Comparison of ENCODE assay signal across 20 mouse cellular contexts in genomic region chr17:5862869-5863268, GRCm38 (mm10). TPM values are rescaled to one million over a fixed set of nuclear protein-coding genes. Genes with fewer than 3 reads are reported as not detected.
DNase-seq lines count a peak whose midpoint lies in the region; ATAC-seq and TF ChIP-seq lines count a peak whose summit lies in the region.
"Had no signal": no experiment of that assay in that cellular context is flagged by ENCODE, and none has a peak within 500 bp of the region (broad histone marks: within the 10 kb centered on the region; RNA-seq: fewer than 3 reads in every experiment).

No protein-coding gene starts in this region.

- H3K9ac ChIP-seq in liver, adult 2 months (ENCODE audit: low read depth, low read length) = no peak overlapping the region
- no peak overlapping the region for H3K9ac ChIP-seq in liver, embryonic 12.5 days
- no peak overlapping the region for H3K9ac ChIP-seq in neural tube, embryonic 12.5 days
- no peak overlapping the region for H3K9ac ChIP-seq in neural tube, embryonic 15.5 days (replicated peaks)
- H3K9ac ChIP-seq: embryonic facial prominence, embryonic 15.5 days; forebrain, embryonic 15.5 days; hindbrain, embryonic 12.5 days had no signal

- no peak for ATAC-seq in liver, embryonic 12.5 days
- no peak for ATAC-seq in neural tube, embryonic 12.5 days (ENCODE audit: low FRiP score, low read depth)
- ATAC-seq in neural tube, embryonic 15.5 days (ENCODE audit: low FRiP score) = no peak
- ATAC-seq: forebrain, embryonic 15.5 days had no signal

- no peaks in the 10 kb centered on the region for H3K36me3 ChIP-seq in liver, adult 2 months (ENCODE audit: control insufficient read depth, insufficient read depth, low read length)
- H3K36me3 ChIP-seq in liver, embryonic 12.5 days = no peaks in the 10 kb centered on the region
- no peaks in the 10 kb centered on the region for H3K36me3 ChIP-seq in neural tube, embryonic 12.5 days
- no peaks in the 10 kb centered on the region for H3K36me3 ChIP-seq in neural tube, embryonic 15.5 days
- no peaks in the 10 kb centered on the region for H3K36me3 ChIP-seq in limb, embryonic 10.5 days
- H3K36me3 ChIP-seq: embryonic facial prominence, embryonic 15.5 days; forebrain, embryonic 10.5 days; forebrain, embryonic 15.5 days; heart, embryonic 10.5 days; hindbrain, embryonic 12.5 days had no signal

- WGBS in liver, adult 2 months = 20% methylated on average over 4 of the region's 4 CpGs
- WGBS in liver, embryonic 12.5 days (ENCODE audit: insufficient replicate concordance) = 52% methylated on average over 4 of the region's 4 CpGs
- 15% methylated on average over 4 of the region's 4 CpGs for WGBS in neural tube, embryonic 12.5 days
- WGBS in neural tube, embryonic 15.5 days = 9% methylated on average over 4 of the region's 4 CpGs
- 49% methylated on average over 4 of the region's 4 CpGs for WGBS in limb, embryonic 10.5 days

- no peak for TF ChIP-seq POLR2A in liver, adult 2 months (IDR thresholded peaks at IDR 0.05; ENCODE audit: extremely low read depth, insufficient read depth, low read length)

- H3K27ac ChIP-seq in liver, adult 2 months (replicated peaks; ENCODE audit: insufficient read depth, low read depth, low read length) = peak overlapping the region; percentile 49; the same call in 1 of the 2 replicates
- no peak overlapping the region for H3K27ac ChIP-seq in liver, embryonic 12.5 days
- no peak overlapping the region for H3K27ac ChIP-seq in neural tube, embryonic 12.5 days
- 0 out of 2 replicates have a peak overlapping the region, but pooled peaks have one; percentile 28 for H3K27ac ChIP-seq in neural tube, embryonic 15.5 days (replicated peaks)
- no peak overlapping the region for H3K27ac ChIP-seq in limb, embryonic 10.5 days
- H3K27ac ChIP-seq: embryonic facial prominence, embryonic 15.5 days; forebrain, embryonic 10.5 days; heart, embryonic 10.5 days; hindbrain, embryonic 12.5 days had no signal

- H3K79me2 ChIP-seq in liver, adult 2 months (ENCODE audit: control insufficient read depth, insufficient read depth, low read length) = peaks cover 20% of the 10 kb centered on the region

- no peak overlapping the region for H3K4me2 ChIP-seq in liver, embryonic 12.5 days
- 0 out of 2 replicates have a peak overlapping the region, but pooled peaks have one; percentile 12 for H3K4me2 ChIP-seq in neural tube, embryonic 12.5 days (replicated peaks)
- H3K4me2 ChIP-seq in neural tube, embryonic 15.5 days = no peak overlapping the region
- H3K4me2 ChIP-seq: embryonic facial prominence, embryonic 15.5 days had no signal

- no peak for TF ChIP-seq CTCF in liver, adult 2 months (IDR thresholded peaks at IDR 0.05; ENCODE audit: low read depth, low read length)

- no peaks in the 10 kb centered on the region for H3K27me3 ChIP-seq in liver, adult 2 months (ENCODE audit: control insufficient read depth, insufficient read depth, low read length)
- no peaks in the 10 kb centered on the region for H3K27me3 ChIP-seq in liver, embryonic 12.5 days (replicated peaks)
- no peaks in the 10 kb centered on the region for H3K27me3 ChIP-seq in neural tube, embryonic 12.5 days (replicated peaks)
- H3K27me3 ChIP-seq in neural tube, embryonic 15.5 days (replicated peaks) = 0 out of 2 replicates have a peak, but pooled peaks cover 8% of the 10 kb centered on the region
- no peaks in the 10 kb centered on the region for H3K27me3 ChIP-seq in limb, embryonic 10.5 days (ENCODE audit: low read depth, poor library complexity, severe bottlenecking)
- H3K27me3 ChIP-seq: embryonic facial prominence, embryonic 15.5 days; forebrain, embryonic 15.5 days; hindbrain, embryonic 12.5 days had no signal

- no peak overlapping the region for H3K4me3 ChIP-seq in liver, adult 2 months (ENCODE audit: insufficient read depth, low read depth, low read length)
- H3K4me3 ChIP-seq in liver, embryonic 12.5 days = no peak overlapping the region
- no peak overlapping the region for H3K4me3 ChIP-seq in neural tube, embryonic 12.5 days
- H3K4me3 ChIP-seq in neural tube, embryonic 15.5 days (replicated peaks) = no peak overlapping the region
- no peak overlapping the region for H3K4me3 ChIP-seq in limb, embryonic 10.5 days
- H3K4me3 ChIP-seq: embryonic facial prominence, embryonic 15.5 days; erythroblast, embryonic 14.5 days; forebrain, embryonic 10.5 days; forebrain, embryonic 15.5 days; heart, embryonic 10.5 days; hindbrain, embryonic 12.5 days had no signal

- H3K4me1 ChIP-seq in liver, adult 2 months (ENCODE audit: control insufficient read depth, insufficient read depth, low read length) = peaks cover 12% of the 10 kb centered on the region
- H3K4me1 ChIP-seq in liver, embryonic 12.5 days = peaks cover 24% of the 10 kb centered on the region
- H3K4me1 ChIP-seq in neural tube, embryonic 12.5 days = peaks cover 13% of the 10 kb centered on the region
- peaks cover 25% of the 10 kb centered on the region for H3K4me1 ChIP-seq in neural tube, embryonic 15.5 days
- no peaks in the 10 kb centered on the region for H3K4me1 ChIP-seq in limb, embryonic 10.5 days
- H3K4me1 ChIP-seq: embryonic facial prominence, embryonic 15.5 days had no signal

- peak; percentile 85 for DNase-seq in liver, adult 2 months (ENCODE audit: extremely low read depth, low read depth, low spot score)
- DNase-seq in neural tube, embryonic 10.5 days (ENCODE audit: extremely low spot score, low spot score) = no peak
- DNase-seq in limb, embryonic 10.5 days (ENCODE audit: low spot score) = no peak
- DNase-seq: adrenal gland, postnatal 10 days; cerebellum, adult 11 months; cerebellum, adult 8-10 months; cerebellum, postnatal 14 days; embryo, embryonic 11 days; gastrocnemius, postnatal 36 days; heart, postnatal 10 days; heart, postnatal 4 days had no signal

- no peaks in the 10 kb centered on the region for H3K9me3 ChIP-seq in liver, embryonic 12.5 days (replicated peaks)
- H3K9me3 ChIP-seq in neural tube, embryonic 12.5 days = no peaks in the 10 kb centered on the region
- no peaks in the 10 kb centered on the region for H3K9me3 ChIP-seq in neural tube, embryonic 15.5 days (replicated peaks)
- H3K9me3 ChIP-seq in limb, embryonic 10.5 days (replicated peaks) = no peaks in the 10 kb centered on the region
- H3K9me3 ChIP-seq: embryonic facial prominence, embryonic 15.5 days; forebrain, embryonic 10.5 days; forebrain, embryonic 15.5 days; heart, embryonic 10.5 days; hindbrain, embryonic 12.5 days had no signal

RNA-seq across cellular contexts. Expression of gene Snx9, which starts 21.7 kb away (rescaled TPM):
- 26.8 and 30.5 TPM in 2 replicates for total RNA-seq in liver, adult 2 months (2014; rRNA removed)
- polyA plus RNA-seq in liver, adult 2 months (2012; rRNA removed) = 19.7 and 22.2 TPM in 2 replicates
- 22.7 and 23.5 TPM in 2 replicates for polyA plus RNA-seq in liver, embryonic 12.5 days (2016; fragmentation: Nextera tagmentation; extraction: Ambion mirVana)
- polyA plus RNA-seq in neural tube, embryonic 12.5 days (2016; fragmentation: Nextera tagmentation; extraction: Ambion mirVana) = 16.9 and 18.0 TPM in 2 replicates
- polyA plus RNA-seq in neural tube, embryonic 15.5 days (2015; fragmentation: Nextera tagmentation; extraction: Ambion mirVana) = 8.1 and 12.6 TPM in 2 replicates
- polyA plus RNA-seq in limb, embryonic 10.5 days (2016; fragmentation: Nextera tagmentation; extraction: Ambion mirVana) = 18.4 and 19.4 TPM in 2 replicates

Comparison
In these comparisons a context has a peak if more than half of its experiments do, and no peak if none do; other contexts are left out.
1. H3K27ac ChIP-seq: peak in liver, adult 2 months (single experiment) and neural tube, embryonic 15.5 days (single experiment); none in liver, embryonic 12.5 days (single experiment), neural tube, embryonic 12.5 days (single experiment) and limb, embryonic 10.5 days (single experiment).